Comparison of ENCODE assay signal across 8 mouse cellular contexts in genomic region chr14:40968051-40968450, GRCm38 (mm10). TPM values are rescaled to one million over a fixed set of nuclear protein-coding genes. Genes with fewer than 3 reads are reported as not detected.
DNase-seq lines count a peak whose midpoint lies in the region; ATAC-seq and TF ChIP-seq lines count a peak whose summit lies in the region.
"Had no signal": no experiment of that assay in that cellular context is flagged by ENCODE, and none has a peak within 500 bp of the region (broad histone marks: within the 10 kb centered on the region; RNA-seq: fewer than 3 reads in every experiment).

No protein-coding gene starts in this region.

- peak overlapping the region; percentile 75 for H3K4me2 ChIP-seq in kidney, embryonic 15.5 days
- H3K4me2 ChIP-seq in embryonic facial prominence, embryonic 12.5 days (replicated peaks): peak overlapping the region; percentile 86
- H3K4me2 ChIP-seq in hindbrain, embryonic 16.5 days (ENCODE audit: low read length): peak overlapping the region; percentile 94
- peak overlapping the region; percentile 66 for H3K4me2 ChIP-seq in myocyte (ENCODE audit: low read depth)

- peak overlapping the region; percentile 87; the same call in 1 of the 2 replicates for H3K4me3 ChIP-seq in kidney, embryonic 15.5 days (replicated peaks)
- no peak overlapping the region for H3K4me3 ChIP-seq in embryonic facial prominence, embryonic 12.5 days
- H3K4me3 ChIP-seq in hindbrain, embryonic 16.5 days (ENCODE audit: low read length): no peak overlapping the region
- peak overlapping the region; percentile 94 for H3K4me3 ChIP-seq in myocyte

- H3K79me2 ChIP-seq in myocyte (ENCODE audit: control insufficient read depth, insufficient read depth): peaks cover 32% of the 10 kb centered on the region

- intact Hi-C loops in gastrocnemius, postnatal 14 days (cut with DNase I; ENCODE audit: low total_unique reads): no loop called here

- ATAC-seq in kidney, embryonic 15.5 days (replicated peaks; ENCODE audit: low FRiP score): no peak
- no peak for ATAC-seq in embryonic facial prominence, embryonic 12.5 days (ENCODE audit: insufficient number of reproducible peaks, insufficient read depth, low FRiP score, low TSS enrichment)
- ATAC-seq in hindbrain, embryonic 16.5 days: no peak

- H3K9me3 ChIP-seq in kidney, embryonic 15.5 days (replicated peaks): no peaks in the 10 kb centered on the region
- H3K9me3 ChIP-seq in embryonic facial prominence, embryonic 12.5 days: no peaks in the 10 kb centered on the region
- H3K9me3 ChIP-seq in hindbrain, embryonic 16.5 days (ENCODE audit: control insufficient read depth, low read length): no peaks in the 10 kb centered on the region

- no peak for TF ChIP-seq POLR2A in myocyte (IDR thresholded peaks at IDR 0.05; ENCODE audit: insufficient read length, low read depth)

- H3K9ac ChIP-seq in kidney, embryonic 15.5 days: 0 out of 2 replicates have a peak overlapping the region, but pooled peaks have one; percentile 51
- no peak overlapping the region for H3K9ac ChIP-seq in embryonic facial prominence, embryonic 12.5 days
- H3K9ac ChIP-seq in hindbrain, embryonic 16.5 days (ENCODE audit: low read depth, low read length): no peak overlapping the region

- H3K36me3 ChIP-seq in kidney, embryonic 15.5 days: no peaks in the 10 kb centered on the region
- H3K36me3 ChIP-seq in embryonic facial prominence, embryonic 12.5 days: no peaks in the 10 kb centered on the region
- no peaks in the 10 kb centered on the region for H3K36me3 ChIP-seq in hindbrain, embryonic 16.5 days (ENCODE audit: control insufficient read depth, insufficient read depth, low read length)
- no peaks in the 10 kb centered on the region for H3K36me3 ChIP-seq in myocyte (ENCODE audit: control insufficient read depth, insufficient read depth)

- no peak for DNase-seq in kidney, postnatal 14 days
- no peak for DNase-seq in adipocyte (ENCODE audit: low spot score)
- DNase-seq in gastrocnemius, postnatal 14 days: no peak
- DNase-seq: layer of hippocampus, postnatal 36 days had no signal

- 90% methylated on average over 2 of the region's 2 CpGs for WGBS in kidney, embryonic 15.5 days
- 94% methylated on average over 2 of the region's 2 CpGs for WGBS in embryonic facial prominence, embryonic 12.5 days
- 80% methylated on average over 2 of the region's 2 CpGs for WGBS in hindbrain, embryonic 16.5 days

- peaks cover 36% of the 10 kb centered on the region for H3K4me1 ChIP-seq in kidney, embryonic 15.5 days
- peaks cover 16% of the 10 kb centered on the region for H3K4me1 ChIP-seq in embryonic facial prominence, embryonic 12.5 days
- H3K4me1 ChIP-seq in hindbrain, embryonic 16.5 days (ENCODE audit: control insufficient read depth, insufficient read depth, low read depth, low read length): peaks cover 12% of the 10 kb centered on the region

- no peak overlapping the region for H3K27ac ChIP-seq in kidney, embryonic 15.5 days
- H3K27ac ChIP-seq in embryonic facial prominence, embryonic 12.5 days: no peak overlapping the region
- H3K27ac ChIP-seq in hindbrain, embryonic 16.5 days (ENCODE audit: low read depth, low read length): 0 out of 2 replicates have a peak overlapping the region, but pooled peaks have one; percentile 1

- no peaks in the 10 kb centered on the region for H3K27me3 ChIP-seq in kidney, embryonic 15.5 days
- no peaks in the 10 kb centered on the region for H3K27me3 ChIP-seq in embryonic facial prominence, embryonic 12.5 days
- no peaks in the 10 kb centered on the region for H3K27me3 ChIP-seq in hindbrain, embryonic 16.5 days (replicated peaks; ENCODE audit: control insufficient read depth, insufficient read depth, low read length)
- H3K27me3 ChIP-seq in myocyte (ENCODE audit: control insufficient read depth, insufficient read depth, insufficient read length): no peaks in the 10 kb centered on the region

- H3ac ChIP-seq in myocyte (ENCODE audit: control insufficient read depth, insufficient read length): no peak overlapping the region

TF ChIP-seq in myocyte, 11 proteins besides CTCF, POLR2A, EP300 and RAD21:
- no peak for TF ChIP-seq MYOG (IDR thresholded peaks at IDR 0.05; ENCODE audit: control insufficient read depth in 1 of 3, insufficient read depth in 1 of 3, insufficient read length in 2 of 3, low read depth in 2 of 3)
- no peak for TF ChIP-seq USF1 (IDR thresholded peaks at IDR 0.05; ENCODE audit: low read depth)
- TF ChIP-seq REST (IDR thresholded peaks at IDR 0.05; ENCODE audit: insufficient read depth, insufficient read length): no peak
- TF ChIP-seq MYOD1 (IDR thresholded peaks at IDR 0.05; ENCODE audit: control insufficient read depth in 1 of 3, insufficient read length in 2 of 3, low read depth in 2 of 3): no peak
- no peak for TF ChIP-seq POLR2AphosphoS2 (IDR thresholded peaks at IDR 0.05; ENCODE audit: insufficient read length, low read depth)
- no peak for TF ChIP-seq TCF12 (IDR thresholded peaks at IDR 0.05; ENCODE audit: insufficient read depth, poor library complexity, severe bottlenecking)
- TF ChIP-seq MAX (IDR thresholded peaks at IDR 0.05; ENCODE audit: low read depth): no peak
- no peak for TF ChIP-seq CEBPB (IDR thresholded peaks at IDR 0.05; ENCODE audit: insufficient read depth, poor library complexity, severe bottlenecking)
- TF ChIP-seq E2F4 (IDR thresholded peaks at IDR 0.05; ENCODE audit: insufficient read depth): no peak
- TF ChIP-seq TCF3 (IDR thresholded peaks at IDR 0.05; ENCODE audit: insufficient read length, low read depth): no peak
- TF ChIP-seq SRF (IDR thresholded peaks at IDR 0.05; ENCODE audit: control insufficient read depth, insufficient read length, low read depth): no peak
TF ChIP-seq in myocyte: peak in this region for 0.

RNA-seq across cellular contexts. Expression of gene Tspan14, which starts 1.4 kb away (rescaled TPM):
- polyA plus RNA-seq in kidney, embryonic 15.5 days (2015; fragmentation: Nextera tagmentation; extraction: Ambion mirVana): 109 and 112 TPM in 2 replicates
- polyA plus RNA-seq in embryonic facial prominence, embryonic 12.5 days (2016; fragmentation: Nextera tagmentation; extraction: Ambion mirVana): 87.6 and 89.7 TPM in 2 replicates
- 52.5 and 60.6 TPM in 2 replicates for polyA plus RNA-seq in hindbrain, embryonic 16.5 days (2015; fragmentation: Nextera tagmentation; extraction: Ambion mirVana)
- polyA plus RNA-seq in myocyte (2012; fragmentation: generic; extraction: Trizol): 90.6 TPM
- total RNA-seq in gastrocnemius, postnatal 14 days (2021): 10 to 100 TPM; 16.3 to 16.8 TPM

RNA-seq across cellular contexts. Expression of gene Fam213a, which starts 45.5 kb away (rescaled TPM):
- polyA plus RNA-seq in kidney, embryonic 15.5 days (2015; fragmentation: Nextera tagmentation; extraction: Ambion mirVana): 96.8 and 103 TPM in 2 replicates
- 57.1 and 57.7 TPM in 2 replicates for polyA plus RNA-seq in embryonic facial prominence, embryonic 12.5 days (2016; fragmentation: Nextera tagmentation; extraction: Ambion mirVana)
- 110 and 123 TPM in 2 replicates for polyA plus RNA-seq in hindbrain, embryonic 16.5 days (2015; fragmentation: Nextera tagmentation; extraction: Ambion mirVana)
- polyA plus RNA-seq in myocyte (2012; fragmentation: generic; extraction: Trizol): 1.8 TPM
- total RNA-seq in gastrocnemius, postnatal 14 days (2021): 1 to 10 TPM; 8.4 to 9.7 TPM

Comparison
In these comparisons a context has a peak if more than half of its experiments do, and no peak if none do; other contexts are left out.
1. H3K4me3 ChIP-seq: peak in kidney, embryonic 15.5 days (single experiment) and myocyte (single experiment); none in embryonic facial prominence, embryonic 12.5 days (single experiment) and hindbrain, embryonic 16.5 days (single experiment).
2. RNA of gene Fam213a, which starts 45.5 kb away (polyA plus RNA-seq): 110 to 123 TPM in hindbrain, embryonic 16.5 days, 96.8 to 103 TPM in kidney, embryonic 15.5 days and 57.1 to 57.7 TPM in embryonic facial prominence, embryonic 12.5 days; 1.8 TPM in myocyte (single experiment); every median in the first group is over 10 times any median in the second.
3. Peak in every context shown above with its lines, with median percentiles within 50 percentile points of each other: H3K4me2 ChIP-seq.